Mouse (Mus musculus) MN1 (cell line): ENCODE results near the gene Kbtbd12.

Source experiments
- DNase-seq: peaks from one replicate; pipeline ENCODE4 v3.0.0-alpha.2; 2016; ENCODE audit warnings: low spot score

The Kbtbd12 gene

GRCm38 (mm10) chr6:88626912-88627311, 10.8 kb downstream of the Kbtbd12 start:
- no peak for DNase-seq

DNA sequence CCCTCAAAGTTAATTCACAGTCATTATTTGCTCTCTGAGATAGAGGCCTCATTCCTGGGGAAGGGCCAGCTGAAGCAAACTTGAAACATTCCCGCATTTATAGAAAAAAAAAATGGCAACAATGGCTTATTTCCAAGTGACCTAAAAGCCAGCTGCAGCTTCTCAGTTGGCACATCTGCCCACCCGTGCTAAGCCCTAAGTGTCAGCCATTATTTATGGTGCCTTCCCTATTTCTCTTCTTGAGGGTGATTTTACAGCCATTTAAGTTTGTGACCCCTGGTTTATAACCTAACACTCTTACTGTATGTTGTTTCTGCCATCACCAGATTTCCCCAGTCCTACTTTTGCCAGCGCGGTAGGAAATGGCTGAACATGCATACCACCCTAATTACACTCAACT, 11.3 kb downstream of the Kbtbd12 start:
- DNase-seq, result peak; percentile 42

DNA sequence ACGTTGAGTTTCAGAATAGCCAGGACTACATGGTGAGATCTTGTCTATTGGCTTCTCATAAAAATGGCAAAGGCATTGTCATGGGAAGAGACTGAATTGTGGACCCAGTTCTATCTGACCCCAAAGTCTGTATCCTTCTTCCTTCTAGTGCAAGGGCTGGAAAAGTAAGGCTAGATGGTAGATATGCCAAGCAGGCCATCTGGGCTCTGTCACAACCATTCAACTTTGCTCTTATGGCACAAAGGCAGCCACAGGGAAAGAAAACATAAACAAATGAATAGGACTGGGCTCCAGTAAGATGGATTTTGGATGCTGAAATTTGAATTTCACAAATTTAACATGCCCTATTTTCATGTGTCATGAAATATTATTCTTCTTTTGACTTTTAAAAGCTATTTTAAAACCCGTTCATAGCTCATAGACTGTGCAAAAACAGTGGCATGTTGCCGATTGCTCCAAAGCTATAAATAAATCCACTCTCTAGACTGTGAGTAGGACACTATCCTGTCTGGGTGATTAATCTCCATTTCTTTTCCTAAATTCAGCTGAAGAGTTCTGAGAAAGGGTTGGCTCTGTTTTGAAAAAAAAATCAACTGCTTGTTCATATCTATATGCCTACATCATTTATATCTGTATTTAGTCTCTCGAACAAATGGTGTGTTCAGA, 15.8 kb downstream of the Kbtbd12 start:
- DNase-seq, result peak; percentile 55

DNA sequence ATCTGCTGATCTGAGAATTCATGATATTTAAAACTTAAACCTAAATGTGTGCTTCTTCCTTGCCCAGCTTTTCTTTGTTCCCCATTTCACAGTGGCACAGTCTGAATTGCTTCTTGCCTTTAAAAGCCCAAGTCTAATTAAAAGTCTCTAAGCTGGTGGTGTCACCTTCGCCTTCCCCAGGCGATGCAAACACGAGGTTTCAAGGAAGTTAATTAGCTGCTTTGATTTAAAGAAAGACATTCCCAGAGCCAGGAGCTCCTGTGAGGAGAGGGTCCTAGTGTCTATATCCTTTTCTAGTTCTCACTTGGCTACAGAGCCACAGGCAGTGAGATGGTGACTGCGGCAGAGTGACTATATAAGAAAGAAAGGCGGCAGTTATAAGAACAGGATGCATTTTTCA, 18.2 kb downstream of the Kbtbd12 start:
- no peak for DNase-seq

DNA sequence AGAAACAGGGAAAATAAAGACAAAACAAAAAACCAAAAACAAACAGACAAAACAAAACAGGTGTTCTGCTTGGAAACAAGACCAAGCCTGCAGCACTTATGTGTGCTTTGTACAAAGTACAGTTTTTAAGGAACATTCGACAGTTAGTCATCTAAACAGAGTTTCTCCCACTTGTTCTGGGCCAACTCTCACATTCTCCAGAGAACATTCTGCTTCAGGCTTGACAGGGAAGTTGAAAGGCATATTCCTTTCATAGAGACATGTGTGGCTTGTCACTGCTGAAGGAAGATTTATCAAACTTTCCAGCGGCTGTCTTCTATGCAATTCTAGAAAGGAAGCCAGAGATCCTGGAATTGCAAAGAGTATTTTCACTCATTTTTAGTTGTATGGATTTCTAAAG, 22.4 kb downstream of the Kbtbd12 start:
- DNase-seq, result no peak

DNA sequence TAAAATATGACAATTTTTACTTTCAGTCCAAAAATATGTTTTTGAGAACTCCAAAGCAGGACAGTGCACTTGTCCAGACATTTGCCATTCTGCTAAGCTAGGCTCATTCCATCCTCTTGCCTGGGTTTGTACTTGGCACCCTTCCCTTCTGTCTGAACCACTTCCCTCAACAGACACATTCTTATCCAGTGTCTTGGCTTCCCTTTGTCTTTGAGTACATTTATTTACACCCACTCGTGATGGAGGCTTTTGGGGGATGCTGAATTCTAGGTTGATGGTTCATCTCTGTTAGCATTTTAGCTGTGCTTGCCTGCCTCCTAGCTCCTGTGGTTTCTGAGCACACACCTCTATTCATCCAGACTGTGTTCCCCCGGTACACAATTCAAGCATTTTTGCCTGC, 31.3 kb downstream of the Kbtbd12 start:
- DNase-seq, result no peak

DNA sequence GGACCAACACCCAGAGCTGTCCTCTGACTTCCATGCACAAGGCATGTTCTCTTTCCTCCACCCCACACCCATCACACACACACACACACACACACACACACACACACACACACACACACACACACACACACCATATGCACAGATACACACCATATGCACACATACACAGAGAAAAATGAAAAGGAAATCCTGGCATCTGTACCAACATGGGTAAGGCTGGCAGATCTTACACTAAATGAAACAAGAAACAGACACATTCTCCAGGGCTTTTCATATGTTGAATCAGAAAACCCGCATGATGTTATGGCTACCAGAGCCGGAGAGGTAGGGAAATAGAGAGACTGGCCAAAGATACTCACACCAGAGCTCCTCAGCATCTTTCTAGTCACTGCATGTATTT, 32.0 kb downstream of the Kbtbd12 start:
- no peak for DNase-seq

DNA sequence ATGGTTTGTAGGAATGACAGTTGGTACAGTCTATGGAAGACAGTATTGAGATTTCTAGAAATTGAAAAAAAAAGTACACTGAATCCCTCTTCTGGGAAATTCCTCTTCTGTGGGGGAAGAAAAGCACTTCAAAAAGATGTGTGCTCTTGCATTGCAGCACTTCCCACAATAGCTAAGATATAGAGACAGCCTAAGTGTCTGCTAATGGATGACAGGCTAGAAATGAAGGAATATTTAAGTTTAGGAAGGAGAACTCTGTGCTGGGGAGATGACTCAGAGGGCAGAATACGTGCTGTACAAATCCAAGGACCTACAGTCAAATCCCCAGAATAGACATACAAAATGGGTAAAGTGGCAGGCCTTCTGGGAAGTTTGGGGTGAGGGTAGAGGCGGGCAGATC, 32.5 kb downstream of the Kbtbd12 start:
- DNase-seq, result no peak

DNA sequence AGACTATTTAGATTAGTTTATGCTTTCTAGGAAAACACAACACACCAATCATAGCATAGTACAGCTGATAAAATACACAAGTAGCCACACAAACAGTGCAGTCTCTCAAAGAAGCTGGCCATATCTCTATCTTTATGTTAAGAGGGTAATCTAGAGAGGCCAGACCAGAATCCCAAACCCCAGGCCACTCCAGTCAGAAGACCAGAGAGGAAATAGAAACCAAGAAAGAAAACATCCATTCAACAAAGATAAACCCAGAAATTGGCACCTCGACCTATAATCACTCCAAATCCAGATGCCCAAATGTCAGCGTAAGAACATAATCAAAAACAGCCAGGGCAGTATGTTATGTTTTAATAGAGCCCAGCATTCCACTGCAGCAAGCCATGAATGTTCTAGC, 41.6 kb downstream of the Kbtbd12 start:
- no peak for DNase-seq

- no peak for DNase-seq
These were observed 45.4 kb downstream of the Kbtbd12 start for GRCm38 (mm10) chr6:88592367-88592766.

DNA sequence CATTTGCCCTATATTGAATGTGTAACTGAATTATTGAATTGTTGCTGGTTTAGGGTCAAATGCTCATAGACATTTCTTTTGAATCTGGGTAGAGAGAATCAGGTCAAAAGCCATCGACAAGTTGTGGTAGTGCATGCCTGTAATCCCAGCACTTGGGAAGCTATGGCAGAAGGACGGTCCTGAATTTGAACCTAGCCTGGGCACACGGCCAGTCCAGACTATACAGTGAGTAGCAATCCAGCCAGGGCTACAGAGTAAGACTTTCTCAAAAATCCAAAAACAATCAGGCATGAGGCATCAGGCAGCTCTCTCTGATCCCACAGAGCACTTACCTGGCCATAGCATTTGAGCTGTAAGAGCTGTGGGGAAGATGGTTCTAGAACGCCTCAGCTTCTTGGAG, 47.5 kb downstream of the Kbtbd12 start:
- DNase-seq, result no peak

DNA sequence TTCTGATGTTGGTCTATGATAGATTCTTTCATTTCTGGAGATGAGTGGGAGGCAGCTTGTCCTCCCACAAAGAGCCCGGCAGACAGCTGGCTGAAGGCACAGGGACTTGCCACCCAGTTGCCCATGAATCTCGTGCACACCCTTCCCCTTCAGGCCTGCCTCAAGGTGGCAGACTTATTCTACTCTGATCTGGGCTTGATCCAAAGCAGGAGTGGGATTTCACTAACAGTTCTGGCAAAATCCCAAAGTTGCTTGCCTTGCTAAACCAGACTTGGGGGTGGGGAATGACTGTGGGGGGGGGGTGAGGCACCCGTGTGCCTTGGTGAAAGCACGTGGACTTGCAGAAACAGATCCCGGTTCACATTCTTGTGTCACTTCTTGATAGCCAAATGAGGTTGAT, 48.2 kb downstream of the Kbtbd12 start:
- DNase-seq, result peak; percentile 73

GRCm38 (mm10) chr6:88588581-88589256, 49.0 kb downstream of the Kbtbd12 start:
- DNase-seq, result no peak

DNA sequence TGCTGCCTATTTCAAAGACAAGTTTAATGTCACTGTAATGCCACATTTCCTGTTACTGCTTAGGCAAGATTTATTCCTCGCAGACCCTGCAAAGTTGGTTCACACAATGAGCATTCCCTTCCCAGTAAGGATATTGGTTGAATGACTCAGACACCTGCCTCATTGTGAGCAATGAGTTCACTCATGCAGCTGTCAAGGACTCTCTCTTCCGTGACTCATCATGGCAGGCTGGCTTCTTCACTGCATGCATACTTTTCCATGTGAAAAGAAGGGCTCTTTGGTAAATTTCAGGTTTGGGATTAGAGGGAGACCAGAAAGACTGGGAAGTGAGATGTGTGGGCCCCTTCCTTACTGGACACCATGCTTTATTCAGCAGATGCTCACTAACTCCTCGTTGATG, 50.7 kb downstream of the Kbtbd12 start:
- no peak for DNase-seq

GRCm38 (mm10) chr6:88583950-88584349, 53.8 kb downstream of the Kbtbd12 start:
- peak; percentile 26 for DNase-seq

DNA sequence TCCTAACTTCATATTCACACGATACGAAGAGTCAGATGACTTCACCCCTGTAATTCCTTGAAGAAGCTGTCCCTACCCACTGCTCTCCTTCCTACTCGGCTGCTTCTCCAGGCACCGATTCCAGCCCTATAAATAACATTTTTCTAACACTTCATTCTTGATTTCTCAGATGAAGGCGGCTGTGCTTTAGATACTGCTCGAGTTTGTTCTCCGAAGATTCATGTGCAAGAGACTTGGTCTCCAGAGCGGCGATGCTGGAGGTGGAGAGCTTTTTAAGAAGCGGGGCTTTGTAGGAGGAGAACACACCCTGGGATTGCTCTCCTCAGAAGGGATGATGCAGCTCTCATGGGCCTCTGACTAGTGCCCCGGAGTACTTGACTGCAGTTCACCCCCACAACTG, 61.3 kb downstream of the Kbtbd12 start:
- no peak for DNase-seq

- DNase-seq, result no peak
These were observed 71.1 kb downstream of the Kbtbd12 start for GRCm38 (mm10) chr6:88566676-88567075.

- peak; percentile 24 for DNase-seq
These were observed 72.7 kb downstream of the Kbtbd12 start for GRCm38 (mm10) chr6:88565033-88565432.

DNA sequence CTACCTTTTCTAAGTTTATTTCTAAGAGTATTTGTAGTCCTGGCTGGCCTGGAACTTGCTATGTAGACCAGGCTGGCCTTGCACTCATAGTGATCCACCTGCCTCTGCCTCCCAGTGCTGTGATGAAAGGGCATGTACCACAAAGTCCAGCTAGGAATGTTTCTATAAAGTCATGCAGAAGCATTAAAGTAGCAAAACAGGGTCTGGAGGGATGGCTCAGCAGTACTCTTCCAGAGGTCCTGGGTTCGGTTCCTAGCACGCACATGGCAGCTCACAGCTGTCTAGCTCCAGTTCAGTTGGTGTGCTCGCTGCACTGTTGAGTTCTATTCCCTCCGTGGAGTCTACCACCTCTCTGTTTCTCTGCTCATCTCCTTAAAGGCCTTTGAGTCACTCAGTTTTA, 77.6 kb downstream of the Kbtbd12 start:
- DNase-seq, result no peak

DNA sequence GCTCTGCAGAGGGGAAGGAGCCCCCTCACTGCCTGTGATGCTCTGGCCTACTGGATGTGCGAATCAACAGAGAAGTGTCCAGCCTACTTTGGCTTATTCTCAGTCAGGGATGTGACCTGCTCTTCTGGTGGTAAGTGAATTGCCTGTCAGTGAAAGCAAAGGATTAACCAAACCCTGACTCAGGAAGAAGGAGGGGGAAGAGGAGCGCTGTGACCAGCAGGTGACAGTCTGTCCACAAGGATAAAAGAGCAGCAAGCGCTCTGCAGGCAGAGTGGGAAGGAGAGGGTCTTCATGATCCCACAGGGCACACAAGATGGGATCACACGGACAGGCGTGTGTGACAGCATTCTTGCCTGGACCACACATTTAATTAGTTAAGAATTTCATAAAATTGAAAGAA, 78.1 kb downstream of the Kbtbd12 start:
- no peak for DNase-seq

DNA sequence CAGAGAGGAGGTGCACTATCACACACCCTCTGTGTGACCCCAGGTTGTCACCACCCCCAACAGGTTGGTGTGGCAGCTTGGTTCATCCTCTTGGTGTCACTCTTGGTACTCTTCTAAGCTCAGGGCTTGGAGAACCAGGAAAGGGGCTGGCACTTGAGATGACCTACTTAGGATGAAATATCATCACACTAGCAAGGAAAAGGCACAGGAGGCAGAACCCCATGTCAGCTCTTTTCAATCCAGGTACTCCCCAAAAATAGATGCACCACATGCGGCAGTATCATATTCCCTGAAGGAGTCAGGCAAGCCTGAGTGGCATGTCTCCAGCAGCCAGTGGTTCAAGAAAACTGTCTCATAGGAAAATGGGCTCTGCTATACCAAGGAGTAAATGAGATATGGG, 79.7 kb downstream of the Kbtbd12 start:
- peak; percentile 61 for DNase-seq

DNA sequence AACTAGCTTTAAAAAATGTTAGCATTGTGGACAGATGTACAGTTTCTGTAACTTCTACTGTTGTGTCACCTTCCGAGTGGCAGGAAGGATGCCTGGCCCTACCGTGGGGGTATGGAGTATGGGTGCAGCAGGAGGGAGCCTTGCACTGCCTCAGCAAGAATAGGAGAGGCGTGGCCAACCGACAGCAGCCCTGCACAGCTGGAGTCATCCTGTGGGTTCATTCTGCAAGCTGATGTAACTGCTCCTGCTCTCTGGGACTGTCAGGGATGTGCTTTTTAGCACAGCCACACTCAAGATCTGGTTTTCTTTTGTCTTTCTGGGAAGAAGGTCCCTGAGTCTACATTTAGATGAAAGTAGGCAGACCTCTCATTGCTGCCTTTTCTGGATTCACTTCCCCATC, 80.2 kb downstream of the Kbtbd12 start:
- peak; percentile 59 for DNase-seq

DNA sequence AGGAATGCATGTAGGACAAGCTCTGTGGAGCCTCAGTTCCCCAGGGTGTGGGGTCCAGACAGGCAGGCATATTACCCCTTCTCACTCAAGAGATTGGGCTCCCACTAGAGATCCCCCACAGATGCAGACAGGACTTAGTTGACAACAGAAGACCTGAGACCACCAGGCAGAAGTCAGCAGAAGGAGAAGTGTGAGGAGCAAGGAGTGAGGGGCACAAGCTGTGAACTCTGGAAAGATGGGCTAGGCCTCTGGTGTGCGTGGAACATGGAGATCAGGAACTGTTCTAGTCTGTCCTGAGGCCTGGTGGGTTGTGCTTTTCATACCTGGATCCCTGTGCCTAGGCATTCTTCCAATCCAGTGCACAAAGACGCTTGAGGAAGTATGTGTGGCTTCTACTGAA, 87.8 kb downstream of the Kbtbd12 start:
- no peak for DNase-seq
